Comparison of ENCODE assay signal across 16 mouse cellular contexts in the genomic region with DNA sequence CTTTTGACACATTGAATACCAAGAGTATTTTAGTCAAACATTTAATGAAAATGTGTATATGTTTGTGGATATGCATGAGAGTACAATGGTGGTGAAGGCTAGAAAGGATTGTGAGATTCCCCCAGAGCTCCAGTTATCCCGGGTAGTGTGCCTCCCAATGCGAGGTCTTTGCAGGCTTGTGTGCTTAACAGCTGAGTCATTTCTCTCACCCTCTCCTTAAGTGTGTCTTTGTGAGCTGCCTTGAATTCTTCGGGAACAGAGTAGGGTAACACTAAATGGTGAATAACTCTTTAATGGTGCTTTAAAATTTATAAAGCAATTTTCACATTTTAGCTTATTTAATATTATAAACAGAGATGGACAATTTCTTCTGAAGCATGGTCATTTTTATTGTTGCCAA.
"Had no signal": no experiment of that assay in that cellular context is flagged by ENCODE, and none has a peak within 500 bp of the region (broad histone marks: within the 10 kb centered on the region; RNA-seq: fewer than 3 reads in every experiment).

No protein-coding gene starts in this region.

- H3K4me2 ChIP-seq: neural tube, embryonic 13.5 days; neural tube, embryonic 15.5 days; stomach, embryonic 15.5 days had no signal

- DNase-seq: retina, postnatal 1 day; right cerebral cortex, adult 18-20 months; right cerebral cortex, postnatal 14 days; right cerebral cortex, postnatal 25 days; right cerebral cortex, postnatal 4 days; spleen, adult 18-20 months; thymus, adult 18-20 months; thymus, adult 2 months; thymus, postnatal 14 days; thymus, postnatal 25 days; thymus, postnatal 36 days; thymus, postnatal 4 days had no signal

- H3K27ac ChIP-seq: neural tube, embryonic 13.5 days; neural tube, embryonic 15.5 days; stomach, embryonic 15.5 days; stomach, postnatal 0 days had no signal

- H3K36me3 ChIP-seq: neural tube, embryonic 13.5 days; neural tube, embryonic 15.5 days; stomach, embryonic 15.5 days had no signal

- H3K4me3 ChIP-seq: neural tube, embryonic 13.5 days; neural tube, embryonic 15.5 days; stomach, embryonic 15.5 days had no signal

- H3K4me1 ChIP-seq: neural tube, embryonic 13.5 days; neural tube, embryonic 15.5 days; stomach, embryonic 15.5 days had no signal

- H3K9me3 ChIP-seq: neural tube, embryonic 13.5 days; neural tube, embryonic 15.5 days; stomach, embryonic 15.5 days had no signal

- H3K9ac ChIP-seq: neural tube, embryonic 13.5 days; neural tube, embryonic 15.5 days; stomach, embryonic 15.5 days had no signal

- H3K27me3 ChIP-seq: neural tube, embryonic 13.5 days; neural tube, embryonic 15.5 days; stomach, embryonic 15.5 days had no signal
